Mouse (Mus musculus): ENCODE measurements around the gene BC030870. TPM values are rescaled to one million over a fixed set of nuclear protein-coding genes. Genes with fewer than 3 reads are reported as not detected.
"Not testable (repeated sequence)": the region's sequence is repeated elsewhere in the genome, so short reads cannot be mapped to it uniquely, and the experiment has no call there.

Gene BC030870
- not detected for total RNA-seq (2021)
- polyA plus RNA-seq (2012; rRNA removed), result not detected in 2 replicates
- long read RNA-seq, result 0 reads

DNA sequence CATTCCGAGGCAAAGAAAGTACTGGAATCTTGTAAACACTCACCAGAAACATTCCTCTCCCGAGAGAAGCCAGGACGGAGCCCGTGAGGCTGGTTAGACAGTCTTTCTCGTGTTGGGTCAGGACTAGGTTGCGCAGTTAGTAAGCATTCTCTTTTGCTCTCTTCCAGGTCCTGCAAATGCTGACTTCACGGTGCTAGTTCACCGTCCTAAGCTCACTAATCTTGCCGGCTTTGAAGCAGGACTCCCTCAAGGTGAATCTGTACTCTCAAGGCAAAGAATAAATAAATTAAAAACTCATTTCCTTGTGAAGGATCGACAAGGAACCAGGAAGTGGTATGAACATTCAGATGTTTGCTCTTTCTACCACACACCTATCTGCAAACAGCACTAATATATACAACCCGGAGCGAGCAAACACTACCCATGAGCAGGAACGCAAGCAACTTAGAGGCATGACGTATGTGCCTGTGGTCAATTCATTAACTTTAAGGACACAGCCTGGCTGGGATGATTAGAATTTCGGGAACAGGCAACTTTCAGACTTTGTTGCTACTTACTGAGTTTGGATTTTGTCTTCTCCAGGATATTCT is at the start of gene BC030870:
TSS of gene BC030870 (minus strand) at position 365 of the 590 bp plus-strand sequence.
- Histone ChIP-seq H3K9ac (ENCODE audit: low read depth, low read length) (no peak within 1 kb of the TSS), H3K27ac (no peak within 1 kb of the TSS), H3K79me2 (replicated peaks; ENCODE audit: control insufficient read depth, insufficient read depth, low read length) (no peaks in the 10 kb centered on the region), H3K36me3 (ENCODE audit: control insufficient read depth, insufficient read depth, low read length) (no peaks in the 10 kb centered on the region), H3K4me1 (ENCODE audit: control insufficient read depth, insufficient read depth, low read length) (no peaks in the 10 kb centered on the region), H3K27me3 (ENCODE audit: control insufficient read depth, insufficient read depth, low read length) (no peaks in the 10 kb centered on the region), H3K4me3 (no peak within 1 kb of the TSS)
- 76% methylated on average over 15 of the region's 15 CpGs for WGBS
- no peak for DNase-seq
- TF ChIP-seq EP300 (IDR thresholded peaks at IDR 0.05; ENCODE audit: insufficient read depth, low read depth, low read length) (no peak), CTCF (IDR thresholded peaks at IDR 0.05) (no peak), POLR2A (IDR thresholded peaks at IDR 0.05; ENCODE audit: insufficient read depth, low read depth, low read length) (no peak)
- intact Hi-C loops (cut with DNase I), result no loop called here

DNA sequence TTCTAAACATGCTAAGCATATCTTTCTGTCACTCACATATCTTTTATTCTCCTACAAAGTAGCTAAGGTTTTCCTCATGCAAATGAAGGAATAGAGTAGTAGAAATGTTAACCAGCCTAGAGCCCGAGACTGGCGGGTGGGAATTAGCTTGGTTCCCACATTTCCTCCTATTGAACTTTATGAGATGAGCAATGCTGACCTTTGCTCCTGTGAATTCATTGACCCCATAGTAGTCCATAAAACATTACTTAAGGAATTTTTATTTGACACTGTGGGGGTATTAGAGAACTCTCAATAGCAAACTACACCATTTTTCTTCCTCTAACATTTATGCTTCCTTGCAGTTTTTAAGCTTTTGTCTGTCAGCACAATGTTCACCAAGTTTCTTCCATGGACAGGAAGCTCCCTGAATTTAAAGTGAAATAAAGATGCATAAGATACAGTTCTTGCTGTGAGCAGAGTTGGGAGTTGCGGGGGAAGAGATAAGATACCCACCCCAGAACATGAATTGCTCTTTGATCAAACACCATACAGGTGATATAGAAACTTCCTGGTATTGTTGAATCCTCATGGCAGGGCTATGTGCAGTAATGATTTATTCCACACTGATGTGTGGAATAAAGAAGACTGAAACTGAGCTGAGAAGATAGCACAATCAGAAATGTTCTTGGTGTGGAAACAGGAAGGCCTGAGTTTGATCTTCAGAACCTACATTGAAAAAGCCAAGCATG is 45.5 kb upstream of the BC030870 start:
- DNase-seq, result no peak
- H3K4me3 ChIP-seq, result no peak overlapping the region
- no peak for TF ChIP-seq POLR2A (IDR thresholded peaks at IDR 0.05; ENCODE audit: insufficient read depth, low read depth, low read length)
- TF ChIP-seq CTCF (IDR thresholded peaks at IDR 0.05), result no peak
- no peak for TF ChIP-seq EP300 (IDR thresholded peaks at IDR 0.05; ENCODE audit: insufficient read depth, low read depth, low read length)
- no peaks in the 10 kb centered on the region for H3K79me2 ChIP-seq (replicated peaks; ENCODE audit: control insufficient read depth, insufficient read depth, low read length)
- no peak overlapping the region for H3K27ac ChIP-seq
- no peaks in the 10 kb centered on the region for H3K4me1 ChIP-seq (ENCODE audit: control insufficient read depth, insufficient read depth, low read length)
- H3K36me3 ChIP-seq (ENCODE audit: control insufficient read depth, insufficient read depth, low read length), result no peaks in the 10 kb centered on the region
- 43% methylated on average over 3 of the region's 3 CpGs for WGBS
- H3K9ac ChIP-seq (ENCODE audit: low read depth, low read length), result no peak overlapping the region
- intact Hi-C loops (cut with DNase I), result no loop called here
- H3K27me3 ChIP-seq (ENCODE audit: control insufficient read depth, insufficient read depth, low read length), result no peaks in the 10 kb centered on the region

DNA sequence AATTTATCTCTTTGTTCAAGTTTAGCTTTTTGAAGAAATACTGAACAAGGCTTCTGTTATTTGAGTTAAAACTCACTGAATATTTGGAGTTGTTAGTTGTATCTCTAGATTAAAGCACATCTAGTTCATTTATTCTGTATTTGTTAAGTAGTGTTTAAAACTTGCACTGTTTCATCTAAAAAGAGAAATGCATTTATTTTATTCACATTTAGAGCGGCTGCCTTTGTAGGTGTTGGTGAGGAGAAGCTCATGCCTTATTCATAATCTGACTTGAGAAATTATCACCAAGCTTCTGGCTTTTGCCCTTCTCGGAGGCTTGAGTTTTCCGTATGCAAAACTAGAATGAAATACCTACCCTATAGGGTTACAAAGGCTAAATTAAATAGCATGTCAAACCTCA is 39.8 kb upstream of the BC030870 start:
- Histone ChIP-seq H3K4me3 (no peak overlapping the region), H3K79me2 (replicated peaks; ENCODE audit: control insufficient read depth, insufficient read depth, low read length) (no peaks in the 10 kb centered on the region), H3K9ac (ENCODE audit: low read depth, low read length) (no peak overlapping the region), H3K27me3 (ENCODE audit: control insufficient read depth, insufficient read depth, low read length) (no peaks in the 10 kb centered on the region), H3K27ac (no peak overlapping the region), H3K36me3 (ENCODE audit: control insufficient read depth, insufficient read depth, low read length) (no peaks in the 10 kb centered on the region), H3K4me1 (ENCODE audit: control insufficient read depth, insufficient read depth, low read length) (no peaks in the 10 kb centered on the region)
- no peak for DNase-seq
- TF ChIP-seq CTCF (IDR thresholded peaks at IDR 0.05) (no peak), POLR2A (IDR thresholded peaks at IDR 0.05; ENCODE audit: insufficient read depth, low read depth, low read length) (no peak), EP300 (IDR thresholded peaks at IDR 0.05; ENCODE audit: insufficient read depth, low read depth, low read length) (no peak)
- intact Hi-C loops (cut with DNase I), result no loop called here
- 78% methylated on average over 3 of the region's 3 CpGs for WGBS

DNA sequence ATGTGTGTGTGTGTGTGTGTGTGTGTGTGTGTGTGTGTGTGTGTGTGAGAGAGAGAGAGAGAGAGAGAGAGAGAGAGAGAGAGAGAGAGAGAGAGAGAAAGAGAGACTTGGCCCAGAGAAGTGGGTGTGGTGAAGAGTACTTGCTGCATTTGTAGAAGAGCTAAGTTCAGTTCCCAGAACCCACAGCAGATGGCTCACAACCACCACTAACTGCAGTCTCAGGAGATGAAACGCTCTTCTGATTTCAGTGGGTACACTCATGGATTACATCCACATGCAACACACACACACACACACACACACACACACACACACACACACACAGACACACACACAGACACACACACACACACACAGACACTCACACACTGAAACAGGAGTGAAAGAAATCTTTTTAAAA is 31.3 kb upstream of the BC030870 start:
- 50% methylated on average over 1 of the region's 1 CpGs for WGBS
- H3K9ac ChIP-seq (ENCODE audit: low read depth, low read length); H3K36me3 ChIP-seq (ENCODE audit: control insufficient read depth, insufficient read depth, low read length); H3K4me1 ChIP-seq (ENCODE audit: control insufficient read depth, insufficient read depth, low read length); H3K4me3 ChIP-seq; H3K27me3 ChIP-seq (ENCODE audit: control insufficient read depth, insufficient read depth, low read length); DNase-seq; intact Hi-C loops (cut with DNase I); H3K27ac ChIP-seq; H3K79me2 ChIP-seq (replicated peaks; ENCODE audit: control insufficient read depth, insufficient read depth, low read length): not testable (repeated sequence)

DNA sequence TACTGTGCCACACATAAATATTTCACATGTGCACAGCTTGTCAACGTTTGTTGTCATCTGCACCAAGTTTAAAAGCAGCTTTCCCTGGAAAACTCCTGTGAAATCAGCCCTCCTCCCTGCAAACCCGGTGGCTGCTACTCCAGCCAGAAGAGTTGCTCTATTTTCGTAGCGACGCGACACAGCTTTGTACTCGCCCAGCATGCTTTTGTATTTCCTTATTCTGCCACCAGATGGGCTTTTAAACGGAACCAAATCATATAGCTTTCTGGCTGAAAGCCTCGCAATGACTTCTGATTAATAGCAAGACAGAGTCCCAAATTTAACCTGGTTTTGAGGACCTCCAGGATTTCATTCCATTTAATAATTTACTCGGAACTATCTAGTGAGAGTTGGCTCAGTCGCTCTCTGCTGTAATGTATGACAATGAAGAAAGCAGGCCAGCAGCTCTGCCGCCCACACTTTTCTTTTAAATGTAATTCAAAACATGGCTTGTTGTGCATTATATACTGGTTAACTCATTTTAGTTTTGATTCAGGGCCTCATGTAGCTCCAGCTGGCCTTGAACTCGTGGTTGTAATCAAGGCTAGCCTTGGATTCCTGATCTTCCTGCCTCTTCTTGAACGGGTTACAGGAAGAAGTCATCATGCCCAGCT is 29.9 kb upstream of the BC030870 start:
- H3K4me3 ChIP-seq, result no peak overlapping the region
- no peaks in the 10 kb centered on the region for H3K27me3 ChIP-seq (ENCODE audit: control insufficient read depth, insufficient read depth, low read length)
- TF ChIP-seq EP300 (IDR thresholded peaks at IDR 0.05; ENCODE audit: insufficient read depth, low read depth, low read length) (no peak), CTCF (IDR thresholded peaks at IDR 0.05) (no peak), POLR2A (IDR thresholded peaks at IDR 0.05; ENCODE audit: insufficient read depth, low read depth, low read length) (no peak)
- H3K4me1 ChIP-seq (ENCODE audit: control insufficient read depth, insufficient read depth, low read length), result no peaks in the 10 kb centered on the region
- H3K79me2 ChIP-seq (replicated peaks; ENCODE audit: control insufficient read depth, insufficient read depth, low read length), result no peaks in the 10 kb centered on the region
- H3K27ac ChIP-seq, result no peak overlapping the region
- 59% methylated on average over 14 of the region's 14 CpGs for WGBS
- DNase-seq, result no peak
- H3K9ac ChIP-seq (ENCODE audit: low read depth, low read length), result no peak overlapping the region
- intact Hi-C loops (cut with DNase I), result no loop called here
- H3K36me3 ChIP-seq (ENCODE audit: control insufficient read depth, insufficient read depth, low read length), result no peaks in the 10 kb centered on the region

DNA sequence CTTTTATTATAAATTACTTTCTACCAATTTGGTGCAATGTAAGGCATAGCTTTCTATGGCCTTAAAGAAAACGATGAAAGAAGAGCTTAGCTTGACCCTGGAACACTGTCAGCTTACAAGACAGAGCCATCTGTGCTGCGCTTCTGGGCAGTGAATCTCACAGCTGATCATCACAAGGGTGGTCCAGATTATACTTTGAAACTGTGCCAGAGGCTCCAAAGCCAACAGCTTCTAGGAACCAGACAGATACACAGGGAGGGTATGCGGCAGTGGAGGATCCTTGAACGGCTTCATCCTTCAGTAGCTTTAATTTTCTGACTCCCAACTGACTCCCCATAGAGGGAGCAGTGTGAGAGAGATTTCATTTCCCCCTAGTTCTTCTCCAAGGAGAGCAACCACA is 28.5 kb upstream of the BC030870 start:
- 75% methylated on average over 4 of the region's 4 CpGs for WGBS
- H3K4me1 ChIP-seq (ENCODE audit: control insufficient read depth, insufficient read depth, low read length), result no peaks in the 10 kb centered on the region
- no peak for DNase-seq
- H3K79me2 ChIP-seq (replicated peaks; ENCODE audit: control insufficient read depth, insufficient read depth, low read length), result no peaks in the 10 kb centered on the region
- intact Hi-C loops (cut with DNase I), result no loop called here
- TF ChIP-seq POLR2A (IDR thresholded peaks at IDR 0.05; ENCODE audit: insufficient read depth, low read depth, low read length) (no peak), EP300 (IDR thresholded peaks at IDR 0.05; ENCODE audit: insufficient read depth, low read depth, low read length) (no peak), CTCF (IDR thresholded peaks at IDR 0.05) (no peak)
- no peaks in the 10 kb centered on the region for H3K36me3 ChIP-seq (ENCODE audit: control insufficient read depth, insufficient read depth, low read length)
- no peak overlapping the region for H3K4me3 ChIP-seq
- no peaks in the 10 kb centered on the region for H3K27me3 ChIP-seq (ENCODE audit: control insufficient read depth, insufficient read depth, low read length)
- H3K9ac ChIP-seq (ENCODE audit: low read depth, low read length), result no peak overlapping the region
- no peak overlapping the region for H3K27ac ChIP-seq

Data from heart, adult 2 months (tissue).